Mouse (Mus musculus) liver, adult 2 months (tissue): ENCODE results near the gene Slc35e2. TPM values are rescaled to one million over a fixed set of nuclear protein-coding genes. Genes with fewer than 3 reads are reported as not detected.

Source experiments
- DNase-seq: peaks from one replicate; pipeline ENCODE4 v3.0.0-alpha.2; 2011; ENCODE audit warnings: low read depth, low spot score; ENCODE audit errors: extremely low read depth
- H3K27ac ChIP-seq: fragments of 200-500 bp; replicated peaks from 2 replicates; pipeline ENCODE4 v1.5.1; 2012; ENCODE audit warnings: low read depth, mild to moderate bottlenecking, control low read depth, inconsistent platforms, low read length; ENCODE audit not compliant: insufficient read depth
- H3K27me3 ChIP-seq: fragments of 200-500 bp; 2 replicates; pipeline ENCODE4 v1.6.1; 2012; ENCODE audit warnings: mild to moderate bottlenecking, moderate library complexity, low read length, inconsistent platforms; ENCODE audit not compliant: control insufficient read depth, insufficient read depth
- H3K36me3 ChIP-seq: fragments of 200-500 bp; 2 replicates; pipeline ENCODE4 v1.6.1; 2012; ENCODE audit warnings: low read length, inconsistent platforms; ENCODE audit not compliant: control insufficient read depth, insufficient read depth
- H3K4me1 ChIP-seq: fragments of 200-500 bp; 2 replicates; pipeline ENCODE4 v1.6.1; 2011; ENCODE audit warnings: low read length; ENCODE audit not compliant: control insufficient read depth, insufficient read depth
- H3K4me3 ChIP-seq: fragments of 200-500 bp; 2 replicates; pipeline ENCODE4 v1.5.1; 2011; ENCODE audit warnings: low read depth, mild to moderate bottlenecking, control low read depth, low read length, moderate library complexity; ENCODE audit not compliant: insufficient read depth
- H3K79me2 ChIP-seq: fragments of 200-500 bp; 2 replicates; pipeline ENCODE4 v1.6.1; 2012; ENCODE audit warnings: inconsistent platforms, mild to moderate bottlenecking, low read length, moderate library complexity; ENCODE audit not compliant: control insufficient read depth, insufficient read depth
- H3K9ac ChIP-seq: fragments of 200-500 bp; 2 replicates; pipeline ENCODE4 v1.6.1; 2012; ENCODE audit warnings: low read depth, mild to moderate bottlenecking, control low read depth, inconsistent platforms, low read length
- CTCF ChIP-seq: fragments of 200-500 bp; IDR thresholded peaks from 2 replicates; pipeline ENCODE4 v1.5.1; 2011; ENCODE audit warnings: low read depth, low read length, control low read depth
- POLR2A ChIP-seq: fragments of 200-500 bp; IDR thresholded peaks from 2 replicates; pipeline ENCODE4 v1.6.1; 2011; ENCODE audit warnings: low read length, control low read depth; ENCODE audit not compliant: insufficient read depth; ENCODE audit errors: extremely low read depth
- WGBS: fragments of 180-500 bp; shearing (Covaris S2); methylation state at CpG from one replicate; pipeline ENCODE4 v1.1.7; 2018; 5-methylcytosine and 5-hydroxymethylcytosine counted together
- polyA plus RNA-seq: library from polyadenylated mRNA; depleted of rRNA; stranded (reverse); fragments of >200 nt; gene quantifications from 2 replicates; pipeline ENCODE4 v1.2.3, GENCODE M21; 2012
- total RNA-seq: library from RNA; depleted of rRNA; stranded (reverse); fragments of >200 nt; gene quantifications from 2 replicates; pipeline ENCODE4 v1.2.3, GENCODE M21; 2014

The Slc35e2 gene
- total and polyA plus RNA-seq, 2 experiments, result 18.5 to 63.5 TPM

- no peak overlapping the region for H3K4me3 ChIP-seq
- H3K4me1 ChIP-seq, result no peaks in the 10 kb centered on the region
- no peak overlapping the region for H3K9ac ChIP-seq
- no peak overlapping the region for H3K27ac ChIP-seq
- peak; percentile 80 for DNase-seq
- TF ChIP-seq POLR2A, result no peak
- TF ChIP-seq CTCF, result no peak
- H3K36me3 ChIP-seq, result peaks cover 71% of the 10 kb centered on the region
- no peaks in the 10 kb centered on the region; the same call in 1 of the 2 replicates for H3K79me2 ChIP-seq
- 82% methylated on average over 3 of the region's 3 CpGs for WGBS
- no peaks in the 10 kb centered on the region for H3K27me3 ChIP-seq
These were observed 12.0 kb downstream of the Slc35e2 start for GRCm38 (mm10) chr4:155613264-155613663.

DNA sequence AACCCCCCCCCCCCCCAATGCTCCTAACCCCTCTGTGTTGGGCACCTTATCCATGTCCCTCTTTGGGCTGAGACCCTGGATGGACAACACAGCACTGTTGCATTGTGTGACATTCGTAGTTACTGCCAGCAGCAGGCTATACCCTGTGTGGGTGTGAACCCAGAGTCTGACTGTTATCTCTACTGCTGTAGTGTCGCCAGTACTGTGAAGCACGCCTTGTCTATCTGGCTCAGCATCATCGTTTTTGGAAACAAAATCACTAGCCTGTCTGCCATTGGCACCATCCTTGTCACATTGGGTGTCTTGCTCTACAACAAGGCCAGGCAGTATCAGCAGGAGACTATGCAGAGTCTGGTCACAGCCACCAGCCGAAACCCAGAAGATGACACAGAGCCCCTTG, 17.1 kb downstream of the Slc35e2 start:
- TF ChIP-seq POLR2A (no peak), CTCF (no peak)
- Histone ChIP-seq H3K27ac (no peak overlapping the region), H3K36me3 (peaks cover 62% of the 10 kb centered on the region), H3K79me2 (peaks cover 2% of the 10 kb centered on the region; the same call in 1 of the 2 replicates), H3K9ac (no peak overlapping the region), H3K4me1 (no peaks in the 10 kb centered on the region), H3K4me3 (no peak overlapping the region), H3K27me3 (no peaks in the 10 kb centered on the region)
- DNase-seq, result no peak
- WGBS, result 89% methylated on average over 5 of the region's 5 CpGs

DNA sequence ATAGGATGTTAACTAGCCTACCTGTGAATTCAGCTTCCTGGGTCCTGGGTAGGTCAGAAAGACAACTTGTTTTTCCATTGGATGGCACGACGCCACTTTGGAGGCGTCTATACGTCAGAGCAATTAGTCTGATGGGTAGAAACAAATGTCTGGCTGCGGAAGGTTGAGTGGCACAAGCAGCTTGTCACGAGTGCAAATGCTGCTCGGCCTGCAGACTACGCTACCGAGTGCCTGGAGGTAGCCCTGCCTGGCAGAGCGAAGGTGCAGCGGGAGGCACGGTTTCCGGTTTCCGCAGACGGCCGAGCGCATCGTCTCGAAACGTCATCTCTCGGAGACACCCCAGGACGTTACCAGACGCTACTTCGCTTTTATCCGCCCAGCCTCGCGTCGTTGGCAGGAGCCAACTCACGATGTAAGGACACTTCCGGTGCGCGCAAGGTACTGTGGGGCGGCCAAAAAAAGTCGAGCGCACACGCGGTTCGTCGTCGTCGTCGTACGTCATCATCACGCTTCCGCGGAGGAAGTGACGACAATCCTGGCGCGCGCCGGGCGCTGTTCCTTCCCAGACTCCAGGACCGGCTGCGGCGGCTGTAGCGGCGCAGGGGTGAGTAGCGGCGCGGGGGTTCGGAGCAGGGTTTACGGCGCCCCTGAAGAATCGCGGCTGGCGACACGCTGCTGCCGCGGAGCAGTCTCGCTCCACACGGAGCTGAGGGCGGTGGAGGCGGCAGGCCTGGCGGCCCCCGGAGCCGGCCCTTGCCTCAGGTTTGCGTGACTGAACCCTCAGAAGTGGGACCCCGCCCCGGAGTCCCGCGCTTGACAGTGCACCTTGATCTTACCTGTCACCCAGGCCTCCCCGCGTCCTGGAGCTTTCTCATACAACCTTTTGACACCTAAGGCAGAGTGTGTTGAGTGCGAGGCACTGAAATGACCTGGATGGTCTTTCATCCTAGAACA, 23.4 kb downstream of the Slc35e2 start, which contains the start of gene Cdk11b:
Gene Cdk11b (plus strand): TSS at position 517 of the 954 bp plus-strand sequence.
- no peak for TF ChIP-seq CTCF
- peak; percentile 74; the same call in 1 of the 2 replicates for TF ChIP-seq POLR2A
- peaks cover 6% of the 10 kb centered on the region; the same call in 1 of the 2 replicates for H3K4me1 ChIP-seq
- peaks cover 5% of the 10 kb centered on the region; the same call in 1 of the 2 replicates for H3K79me2 ChIP-seq
- under 1% methylated on average over 80 of the region's 84 CpGs for WGBS
- peaks cover 34% of the 10 kb centered on the region for H3K36me3 ChIP-seq
- peak within 1 kb of the TSS; percentile 69 for H3K4me3 ChIP-seq
- DNase-seq, result peak; percentile 96
- peak within 1 kb of the TSS; percentile 61 for H3K27ac ChIP-seq
- H3K9ac ChIP-seq, result peak within 1 kb of the TSS; percentile 83
- no peaks in the 10 kb centered on the region for H3K27me3 ChIP-seq

DNA sequence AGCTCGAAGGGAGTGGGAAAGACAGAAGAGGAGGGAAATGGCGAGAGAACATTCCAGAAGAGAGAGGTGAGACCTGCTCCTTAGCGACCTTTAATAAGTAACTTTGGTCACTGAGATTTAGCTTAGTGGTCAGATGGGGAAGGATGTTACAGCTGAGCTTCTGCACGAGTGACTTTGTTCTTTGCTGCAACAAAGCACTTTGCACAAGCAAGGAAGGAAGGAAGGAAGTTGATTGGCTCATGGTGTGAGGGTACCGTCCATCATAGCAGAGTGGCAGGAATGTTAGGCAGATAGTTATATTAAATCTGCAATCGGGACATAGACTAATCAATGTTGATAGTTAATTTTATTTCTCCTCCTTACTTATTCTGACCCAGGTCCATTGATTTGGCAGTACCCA, 29.1 kb downstream of the Slc35e2 start:
- H3K4me3 ChIP-seq, result no peak overlapping the region
- peaks cover 2% of the 10 kb centered on the region; the same call in 1 of the 2 replicates for H3K4me1 ChIP-seq
- no peak for DNase-seq
- no peak overlapping the region for H3K27ac ChIP-seq
- no peaks in the 10 kb centered on the region for H3K27me3 ChIP-seq
- peaks cover 3% of the 10 kb centered on the region; the same call in 1 of the 2 replicates for H3K79me2 ChIP-seq
- TF ChIP-seq CTCF, result no peak
- TF ChIP-seq POLR2A, result no peak
- 70% methylated on average over 6 of the region's 6 CpGs for WGBS
- H3K36me3 ChIP-seq, result peaks cover 58% of the 10 kb centered on the region
- H3K9ac ChIP-seq, result no peak overlapping the region

GRCm38 (mm10) chr4:155635766-155636499, 34.7 kb downstream of the Slc35e2 start:
- Histone ChIP-seq H3K4me3 (no peak overlapping the region), H3K27ac (no peak overlapping the region), H3K9ac (no peak overlapping the region), H3K36me3 (peaks cover 64% of the 10 kb centered on the region), H3K27me3 (no peaks in the 10 kb centered on the region), H3K79me2 (peaks cover 3% of the 10 kb centered on the region; the same call in 1 of the 2 replicates), H3K4me1 (no peaks in the 10 kb centered on the region)
- peak; percentile 68 for DNase-seq
- TF ChIP-seq CTCF, result no peak
- no peak for TF ChIP-seq POLR2A
